Mouse (Mus musculus) frontal cortex, postnatal 14 days (tissue): ENCODE measurements around the gene Cplx3.

Source experiments
- DNase-seq, 2 experiments: peaks; one replicate each; pipeline ENCODE4 v3.0.0; 2022; ENCODE audit warnings: low spot score in 2 of 2

Gene Cplx3

GRCm38 (mm10) chr9:57638651-57639459 is 32.8 kb upstream of the Cplx3 start:
- no peak for DNase-seq

- no peak for DNase-seq
Observed at GRCm38 (mm10) chr9:57637741-57638322, 31.8 kb upstream of the Cplx3 start.

GRCm38 (mm10) chr9:57637272-57637671 is 31.2 kb upstream of the Cplx3 start:
- DNase-seq: no peak

GRCm38 (mm10) chr9:57633481-57634024 is 27.5 kb upstream of the Cplx3 start:
- no peak for DNase-seq

- peak; percentile 59 to 76 for DNase-seq
Observed at GRCm38 (mm10) chr9:57629118-57629874, 23.2 kb upstream of the Cplx3 start.

- no peak for DNase-seq
Observed at GRCm38 (mm10) chr9:57628717-57629116, 22.6 kb upstream of the Cplx3 start.

GRCm38 (mm10) chr9:57627892-57628291 is 21.8 kb upstream of the Cplx3 start:
- DNase-seq: no peak

- DNase-seq: no peak
Observed at GRCm38 (mm10) chr9:57627191-57627590, 21.1 kb upstream of the Cplx3 start.

GRCm38 (mm10) chr9:57625674-57626500 is 19.8 kb upstream of the Cplx3 start:
- DNase-seq: no peak

GRCm38 (mm10) chr9:57624295-57624694 is 18.2 kb upstream of the Cplx3 start:
- no peak for DNase-seq

GRCm38 (mm10) chr9:57620674-57621073 is 14.6 kb upstream of the Cplx3 start, which contains the start of gene Lman1l:
Gene Lman1l (minus strand): TSS chr9:57620774.
- no peak for DNase-seq

GRCm38 (mm10) chr9:57618854-57619253 is 12.8 kb upstream of the Cplx3 start:
- no peak for DNase-seq

GRCm38 (mm10) chr9:57617556-57618169 is 11.6 kb upstream of the Cplx3 start:
- no peak for DNase-seq

GRCm38 (mm10) chr9:57614786-57615185 is 8.7 kb upstream of the Cplx3 start:
- no peak for DNase-seq

GRCm38 (mm10) chr9:57613975-57614374 is 7.9 kb upstream of the Cplx3 start:
- no peak for DNase-seq

- DNase-seq: no peak
Observed at GRCm38 (mm10) chr9:57612587-57612986, 6.5 kb upstream of the Cplx3 start.

- DNase-seq: no peak
Observed at GRCm38 (mm10) chr9:57610359-57610826, 4.3 kb upstream of the Cplx3 start.

GRCm38 (mm10) chr9:57609803-57610202 is 3.7 kb upstream of the Cplx3 start:
- no peak for DNase-seq

- no peak for DNase-seq
Observed at GRCm38 (mm10) chr9:57605503-57605902, 578 bp downstream of the Cplx3 start.

- no peak for DNase-seq
Observed at GRCm38 (mm10) chr9:57604875-57605274, 1.2 kb downstream of the Cplx3 start.

GRCm38 (mm10) chr9:57602098-57602497 is 4.0 kb downstream of the Cplx3 start:
- no peak for DNase-seq
